Mouse (Mus musculus) hindbrain, embryonic 16.5 days (tissue): Measurements from ENCODE around the gene Smad1. TPM values are rescaled to one million over a fixed set of nuclear protein-coding genes. Genes with fewer than 3 reads are reported as not detected.
"Not testable (repeated sequence)": the region's sequence is repeated elsewhere in the genome, so short reads cannot be mapped to it uniquely, and the experiment has no call there.

Experiments
- ATAC-seq: fragments of 200-750 bp; cut with Nextera tagmentation; 2 replicates; pipeline ENCODE4 v1.8.0; 2017; ENCODE audit warnings: moderate TSS enrichment, moderate library complexity
- H3K27ac ChIP-seq: fragments of 300-500 bp; sonication (generic); 2 replicates; pipeline ENCODE4 v1.5.1; 2014; ENCODE audit warnings: low read depth, mild to moderate bottlenecking, control low read depth, low read length, moderate library complexity
- H3K27me3 ChIP-seq: fragments of 300-500 bp; sonication (generic); replicated peaks from 2 replicates; pipeline ENCODE4 v1.6.1; 2014; ENCODE audit warnings: low read length; ENCODE audit not compliant: control insufficient read depth, insufficient read depth
- H3K36me3 ChIP-seq: fragments of 300-500 bp; sonication (generic); 2 replicates; pipeline ENCODE4 v1.6.1; 2014; ENCODE audit warnings: mild to moderate bottlenecking, low read length, moderate library complexity, mixed read lengths; ENCODE audit not compliant: control insufficient read depth, insufficient read depth
- H3K4me1 ChIP-seq: fragments of 300-500 bp; sonication (generic); 2 replicates; pipeline ENCODE4 v1.6.1; 2014; ENCODE audit warnings: low read depth, low read length; ENCODE audit not compliant: control insufficient read depth, insufficient read depth
- H3K4me2 ChIP-seq: fragments of 300-500 bp; sonication (generic); 2 replicates; pipeline ENCODE4 v1.6.1; 2014; ENCODE audit warnings: mild to moderate bottlenecking, low read length, control low read depth, moderate library complexity
- H3K4me3 ChIP-seq: fragments of 300-500 bp; sonication (generic); 2 replicates; pipeline ENCODE4 v1.5.1; 2014; ENCODE audit warnings: mild to moderate bottlenecking, low read length, control low read depth, moderate library complexity
- H3K9ac ChIP-seq: fragments of 300-500 bp; sonication (generic); 2 replicates; pipeline ENCODE4 v1.6.1; 2014; ENCODE audit warnings: low read depth, mild to moderate bottlenecking, control low read depth, low read length, moderate library complexity
- H3K9me3 ChIP-seq: fragments of 300-500 bp; sonication (generic); 2 replicates; pipeline ENCODE4 v1.6.1; 2014; ENCODE audit warnings: mild to moderate bottlenecking, low read length, moderate library complexity; ENCODE audit not compliant: control insufficient read depth
- WGBS: fragments of 180-500 bp; shearing (Covaris S2); extraction: QIAGEN DNeasy Blood & Tissue Kit; methylation state at CpG from one replicate; pipeline ENCODE4 v1.1.7; 2014; 5-methylcytosine and 5-hydroxymethylcytosine counted together
- polyA plus RNA-seq: library from polyadenylated mRNA; unstranded; fragments of >200 nt; fragmentation: Nextera tagmentation; extraction: Ambion mirVana; gene quantifications from 2 replicates; pipeline ENCODE4 v1.2.1, GENCODE M21; 2015

The Smad1 gene
- 55.2 and 62.3 TPM in 2 replicates for polyA plus RNA-seq

GRCm38 (mm10) chr8:79398994-79399650, at the start of gene Smad1:
Gene Smad1, minus strand, starts transcription at chr8:79399518.
- no peaks in the 10 kb centered on the region for H3K36me3 ChIP-seq
- WGBS, result under 1% methylated on average over 47 of the region's 80 CpGs

GRCm38 (mm10) chr8:79447260-79447853, 48.0 kb upstream of the Smad1 start:
- H3K27ac ChIP-seq, result no peak overlapping the region
- WGBS, result 85% methylated on average over 10 of the region's 10 CpGs
- no peak for ATAC-seq

More at GRCm38 (mm10) chr8:79398994-79399650, at the start of gene Smad1:
- Histone ChIP-seq H3K27ac (peak within 1 kb of the TSS; percentile 98), H3K4me2 (peak within 1 kb of the TSS; percentile 73), H3K4me3 (peak within 1 kb of the TSS; percentile 90), H3K9me3 (no peaks in the 10 kb centered on the region), H3K9ac (peak within 1 kb of the TSS; percentile 99), H3K27me3 (no peaks in the 10 kb centered on the region), H3K4me1 (peaks cover 24% of the 10 kb centered on the region)
- peak; percentile 94 for ATAC-seq

GRCm38 (mm10) chr8:79443460-79444098, 44.3 kb upstream of the Smad1 start:
- Histone ChIP-seq H3K27ac (no peak overlapping the region), H3K27me3 (no peaks in the 10 kb centered on the region), H3K9me3 (no peaks in the 10 kb centered on the region), H3K4me2 (no peak overlapping the region), H3K9ac (no peak overlapping the region), H3K36me3 (no peaks in the 10 kb centered on the region), H3K4me1 (no peaks in the 10 kb centered on the region), H3K4me3 (no peak overlapping the region)
- no peak for ATAC-seq
- WGBS, result 83% methylated on average over 14 of the region's 14 CpGs

More at GRCm38 (mm10) chr8:79447260-79447853, 48.0 kb upstream of the Smad1 start:
- Histone ChIP-seq H3K9ac (no peak overlapping the region), H3K4me3 (no peak overlapping the region), H3K36me3 (no peaks in the 10 kb centered on the region), H3K4me2 (no peak overlapping the region), H3K9me3 (no peaks in the 10 kb centered on the region), H3K4me1 (no peaks in the 10 kb centered on the region), H3K27me3 (no peaks in the 10 kb centered on the region)

GRCm38 (mm10) chr8:79433953-79434500, 34.7 kb upstream of the Smad1 start:
- H3K9me3 ChIP-seq, result no peaks in the 10 kb centered on the region
- no peak overlapping the region for H3K4me3 ChIP-seq
- no peaks in the 10 kb centered on the region for H3K27me3 ChIP-seq
- no peak overlapping the region for H3K27ac ChIP-seq
- H3K9ac ChIP-seq, result no peak overlapping the region
- ATAC-seq, result peak; percentile 40; the same call in 1 of the 2 replicates
- H3K36me3 ChIP-seq, result no peaks in the 10 kb centered on the region
- 43% methylated on average over 4 of the region's 4 CpGs for WGBS
- H3K4me1 ChIP-seq, result no peaks in the 10 kb centered on the region
- H3K4me2 ChIP-seq, result no peak overlapping the region

- ATAC-seq, result no peak
- Histone ChIP-seq H3K9ac (no peak overlapping the region), H3K4me1 (no peaks in the 10 kb centered on the region), H3K4me2 (no peak overlapping the region), H3K27ac (no peak overlapping the region), H3K27me3 (no peaks in the 10 kb centered on the region), H3K36me3 (no peaks in the 10 kb centered on the region), H3K4me3 (no peak overlapping the region), H3K9me3 (no peaks in the 10 kb centered on the region)
- WGBS, result 71% methylated on average over 5 of the region's 5 CpGs
Measured at GRCm38 (mm10) chr8:79414907-79415306, 15.6 kb upstream of the Smad1 start.

- no peak for ATAC-seq
- Histone ChIP-seq H3K27me3 (no peaks in the 10 kb centered on the region), H3K4me3 (no peak overlapping the region), H3K9ac (no peak overlapping the region), H3K9me3 (no peaks in the 10 kb centered on the region), H3K36me3 (no peaks in the 10 kb centered on the region), H3K4me1 (no peaks in the 10 kb centered on the region), H3K4me2 (no peak overlapping the region), H3K27ac (no peak overlapping the region)
- WGBS, result 74% methylated on average over 1 of the region's 1 CpGs
Measured at GRCm38 (mm10) chr8:79410501-79410900, 11.2 kb upstream of the Smad1 start.

- H3K4me2 ChIP-seq, ATAC-seq, H3K4me1 ChIP-seq, H3K9ac ChIP-seq, H3K4me3 ChIP-seq, H3K27me3 ChIP-seq, H3K36me3 ChIP-seq, H3K9me3 ChIP-seq, H3K27ac ChIP-seq: not testable (repeated sequence)
- 82% methylated on average over 1 of the region's 1 CpGs for WGBS
Measured at GRCm38 (mm10) chr8:79407356-79407755, 8.0 kb upstream of the Smad1 start.

GRCm38 (mm10) chr8:79404895-79405557, 5.7 kb upstream of the Smad1 start:
- Histone ChIP-seq H3K9ac (no peak overlapping the region), H3K27me3 (no peaks in the 10 kb centered on the region), H3K4me3 (no peak overlapping the region), H3K4me1 (no peaks in the 10 kb centered on the region), H3K9me3 (no peaks in the 10 kb centered on the region), H3K27ac (no peak overlapping the region), H3K36me3 (no peaks in the 10 kb centered on the region), H3K4me2 (no peak overlapping the region)
- 58% methylated on average over 6 of the region's 6 CpGs for WGBS
- ATAC-seq, result no peak

GRCm38 (mm10) chr8:79400671-79401070, 1.4 kb upstream of the Smad1 start:
- Histone ChIP-seq H3K27ac (no peak overlapping the region), H3K4me1 (peaks cover 20% of the 10 kb centered on the region), H3K4me2 (no peak overlapping the region), H3K36me3 (no peaks in the 10 kb centered on the region), H3K9me3 (no peaks in the 10 kb centered on the region), H3K27me3 (no peaks in the 10 kb centered on the region), H3K4me3 (no peak overlapping the region), H3K9ac (no peak overlapping the region)
- WGBS, result 71% methylated on average over 2 of the region's 2 CpGs
- no peak for ATAC-seq
